Mouse (Mus musculus) CD4-positive naive resting alpha-beta T cell, adult 57 days (primary cell): ENCODE measurements around the gene Got2. TPM values are rescaled to one million over a fixed set of nuclear protein-coding genes. Genes with fewer than 3 reads are reported as not detected.

Experiments
- total RNA-seq: library from RNA; stranded (reverse); gene quantifications from one replicate; pipeline ENCODE4 v1.2.4, GENCODE M21; 2023

Gene Got2
- total RNA-seq, result 50.2 TPM

GRCm38 (mm10) chr8:95888285-95889136 is at the start of gene Got2:
Gene Got2 (minus strand): TSS chr8:95888547.

GRCm38 (mm10) chr8:95853102-95853843 is 35.1 kb downstream of the Got2 start, which contains the start of gene Slc38a7:
Gene Slc38a7 (minus strand): TSS chr8:95853539.

GRCm38 (mm10) chr8:95825162-95825561 is 63.2 kb downstream of the Got2 start, which contains the start of gene Sap18b:
Gene Sap18b (plus strand): TSS chr8:95825346.

Other genes starting within 250 kb of the Got2 start
- 0.98 TPM for gene Ndrg4, start 211.6 kb downstream of the Got2 start, total RNA-seq
- gene Setd6, start 172.7 kb downstream of the Got2 start, total RNA-seq, result 50.0 TPM
- 321 TPM for gene Cnot1, start 81.1 kb downstream of the Got2 start, total RNA-seq
- gene Sap18b, start 63.2 kb downstream of the Got2 start, total RNA-seq, result 72.7 TPM
- 13.2 TPM for gene Slc38a7, start 35.0 kb downstream of the Got2 start, total RNA-seq